ENCODE assay signal across 8 mouse cellular contexts in the genomic region with DNA sequence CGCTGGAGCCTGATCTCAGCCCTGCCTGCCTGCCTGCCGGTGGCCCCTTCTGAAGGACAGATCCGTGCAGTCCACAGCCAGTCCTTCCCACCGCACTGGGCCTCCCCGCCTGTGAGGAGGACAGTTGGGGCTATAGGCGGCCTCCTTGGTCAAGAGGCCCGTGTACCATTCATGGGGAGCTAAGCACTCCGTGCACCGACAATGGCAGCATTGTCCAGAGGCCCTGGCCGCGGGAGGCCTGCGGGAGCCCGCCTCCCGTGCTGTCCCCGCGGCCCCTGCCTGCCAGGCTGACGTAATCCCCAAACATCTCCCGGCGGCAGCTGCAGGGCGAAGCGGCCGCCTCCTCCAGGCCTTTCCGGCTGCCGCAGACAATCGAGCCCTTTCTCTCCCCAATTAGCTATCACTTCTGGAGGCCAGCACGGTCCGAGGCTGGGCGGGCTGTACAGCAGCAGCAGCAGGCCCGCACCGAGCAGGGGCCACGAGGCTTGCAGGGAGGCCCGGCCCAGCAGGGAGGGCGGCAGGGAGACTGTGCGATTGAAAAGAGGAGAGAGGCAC. TPM values are rescaled to one million over a fixed set of nuclear protein-coding genes. Genes with fewer than 3 reads are reported as not detected.
A peak's percentile ranks its signal among the peaks of the same experiment; 100 is the strongest.
DNase-seq lines count a peak whose midpoint lies in the region; ATAC-seq and TF ChIP-seq lines count a peak whose summit lies in the region.

No protein-coding gene starts in this region.

- no peak for TF ChIP-seq POLR2A in small intestine, adult 2 months (IDR thresholded peaks at IDR 0.05; ENCODE audit: low read depth, low read length)

- peak overlapping the region; percentile 77 for H3K27ac ChIP-seq in intestine, postnatal 0 days (ENCODE audit: low read depth, low read length)
- peak overlapping the region; percentile 98 for H3K27ac ChIP-seq in limb, embryonic 11.5 days (replicated peaks; ENCODE audit: low read depth, low read length)
- peak overlapping the region; percentile 99 for H3K27ac ChIP-seq in midbrain, embryonic 10.5 days (replicated peaks)
- H3K27ac ChIP-seq in small intestine, adult 2 months (ENCODE audit: insufficient read depth, low read depth, low read length), result peak overlapping the region; percentile 14

- H3K9me3 ChIP-seq in intestine, postnatal 0 days (ENCODE audit: control insufficient read depth), result no peaks in the 10 kb centered on the region
- no peaks in the 10 kb centered on the region; the same call in 1 of the 2 replicates for H3K9me3 ChIP-seq in limb, embryonic 11.5 days (ENCODE audit: control insufficient read depth, low read length)
- H3K9me3 ChIP-seq in midbrain, embryonic 10.5 days (replicated peaks), result peaks cover 8% of the 10 kb centered on the region

- H3K4me2 ChIP-seq in intestine, postnatal 0 days (replicated peaks; ENCODE audit: low read depth), result peak overlapping the region; percentile 63
- H3K4me2 ChIP-seq in limb, embryonic 11.5 days (ENCODE audit: low read depth, severe bottlenecking), result peak overlapping the region; percentile 35

- H3K4me3 ChIP-seq in intestine, postnatal 0 days (ENCODE audit: low read depth, low read length), result peak overlapping the region; percentile 16
- no peak overlapping the region for H3K4me3 ChIP-seq in limb, embryonic 11.5 days (ENCODE audit: low read depth, low read length)
- H3K4me3 ChIP-seq in midbrain, embryonic 10.5 days, result peak overlapping the region; percentile 40
- peak overlapping the region; percentile 21 for H3K4me3 ChIP-seq in small intestine, adult 2 months (ENCODE audit: low read depth, low read length)

- 2% methylated on average over 34 of the region's 34 CpGs for WGBS in intestine, postnatal 0 days
- 2% methylated on average over 34 of the region's 34 CpGs for WGBS in limb, embryonic 11.5 days
- WGBS in midbrain, embryonic 10.5 days, result under 1% methylated on average over 34 of the region's 34 CpGs
- 4% methylated on average over 34 of the region's 34 CpGs for WGBS in small intestine, adult 2 months

- peak; percentile 78 to 86 for DNase-seq in adrenal gland, postnatal 36 days
- peak; percentile 88 for DNase-seq in embryo, embryonic 9.5 days (ENCODE audit: extremely low spot score)
- peak; percentile 85 for DNase-seq in limb, embryonic 11.5 days (ENCODE audit: low spot score)
- DNase-seq in midbrain, embryonic 10.5 days (ENCODE audit: low spot score), result peak; percentile 92
- DNase-seq in thymus, postnatal 25 days, result no peak

- H3K9ac ChIP-seq in intestine, postnatal 0 days (ENCODE audit: low read depth, low read length), result peak overlapping the region; percentile 59
- peak overlapping the region; percentile 51 for H3K9ac ChIP-seq in limb, embryonic 11.5 days (ENCODE audit: low read length)

- no peaks in the 10 kb centered on the region for H3K36me3 ChIP-seq in intestine, postnatal 0 days (ENCODE audit: control insufficient read depth, insufficient read depth)
- H3K36me3 ChIP-seq in limb, embryonic 11.5 days (ENCODE audit: control insufficient read depth, insufficient read depth, low read length), result no peaks in the 10 kb centered on the region
- H3K36me3 ChIP-seq in midbrain, embryonic 10.5 days, result no peaks in the 10 kb centered on the region
- no peaks in the 10 kb centered on the region for H3K36me3 ChIP-seq in small intestine, adult 2 months (ENCODE audit: control insufficient read depth, insufficient read depth, low read length)

- peaks cover 10% of the 10 kb centered on the region for H3K4me1 ChIP-seq in intestine, postnatal 0 days (replicated peaks; ENCODE audit: control insufficient read depth, insufficient read depth, low read length)
- H3K4me1 ChIP-seq in limb, embryonic 11.5 days (ENCODE audit: control insufficient read depth, insufficient read depth, low read length), result peaks cover 18% of the 10 kb centered on the region
- peaks cover 46% of the 10 kb centered on the region for H3K4me1 ChIP-seq in midbrain, embryonic 10.5 days
- peaks cover 8% of the 10 kb centered on the region for H3K4me1 ChIP-seq in small intestine, adult 2 months (ENCODE audit: control insufficient read depth, insufficient read depth, insufficient read length, low read length)

- no peaks in the 10 kb centered on the region for H3K27me3 ChIP-seq in intestine, postnatal 0 days (replicated peaks; ENCODE audit: control insufficient read depth, insufficient read depth, low read length)
- no peaks in the 10 kb centered on the region for H3K27me3 ChIP-seq in limb, embryonic 11.5 days (ENCODE audit: control insufficient read depth, insufficient read depth, low read length)
- no peaks in the 10 kb centered on the region for H3K27me3 ChIP-seq in midbrain, embryonic 10.5 days (ENCODE audit: low read depth, poor library complexity, severe bottlenecking)
- H3K27me3 ChIP-seq in small intestine, adult 2 months (ENCODE audit: control insufficient read depth, insufficient read depth, low read length), result no peaks in the 10 kb centered on the region

- ATAC-seq in granulocyte monocyte progenitor cell, adult 5-6 weeks (replicated peaks; ENCODE audit: poor library complexity, severe bottlenecking), result peak; percentile 59
- peak; percentile 88 for ATAC-seq in intestine, postnatal 0 days
- peak; percentile 93 for ATAC-seq in limb, embryonic 11.5 days (ENCODE audit: insufficient number of reproducible peaks, low FRiP score, low TSS enrichment, low read depth)

- TF ChIP-seq CTCF in intestine, postnatal 0 days (IDR thresholded peaks at IDR 0.05; ENCODE audit: low read depth), result peak; percentile 39; the same call in 1 of the 2 replicates
- TF ChIP-seq CTCF in small intestine, adult 2 months (IDR thresholded peaks at IDR 0.05; ENCODE audit: extremely low read depth, insufficient read length, insufficient replicate concordance, low read depth, low read length), result no peak

RNA-seq across cellular contexts. Expression of gene 1810010D01Rik, which starts 1.8 kb away (rescaled TPM):
- under 1 TPM in 1 of 2 experiments, not detected in 1; 0.66 TPM for total RNA-seq in adrenal gland, postnatal 36 days (2021)
- not detected in 2 replicates for total RNA-seq in granulocyte monocyte progenitor cell, adult 5-6 weeks (2014; fragmentation: Nextera tagmentation)
- not detected in 2 replicates for total RNA-seq in granulocyte monocyte progenitor cell, adult 5-6 weeks (2017)
- 0.33 and 0.86 TPM in 2 replicates for polyA plus RNA-seq in intestine, postnatal 0 days (2015; fragmentation: Nextera tagmentation; extraction: Ambion mirVana)
- not detected in 2 replicates for polyA plus RNA-seq in limb, embryonic 11.5 days (2014; fragmentation: Nextera tagmentation; extraction: Ambion mirVana)
- 0.57 TPM in 1 of 2 replicates, not detected in the other for polyA plus RNA-seq in midbrain, embryonic 10.5 days (2016; fragmentation: Nextera tagmentation; extraction: Ambion mirVana)
- polyA plus RNA-seq in small intestine, adult 2 months (2012; rRNA removed), result 11.2 and 20.5 TPM in 2 replicates

Comparison
In these comparisons a context has a peak if more than half of its experiments do, and no peak if none do; other contexts are left out.
1. H3K27ac ChIP-seq: peak in every context shown above with its lines; median percentile 99 in midbrain, embryonic 10.5 days; 98 in limb, embryonic 11.5 days; 77 in intestine, postnatal 0 days; 14 in small intestine, adult 2 months.